Mouse (Mus musculus): ENCODE data around the gene Apmap. TPM values are rescaled to one million over a fixed set of nuclear protein-coding genes. Genes with fewer than 3 reads are reported as not detected.

The Apmap gene
- polyA plus RNA-seq, 1 experiment: 44.4 TPM

Other genes with a start within 250 kb of the Apmap start
- 3.3 and 3.5 TPM in 2 replicates for gene 3300002I08Rik, start 245.8 kb downstream of the Apmap start, polyA plus RNA-seq (2012; rRNA removed)
- 1.5 and 1.7 TPM in 2 replicates for gene Zfp442, start 157.1 kb downstream of the Apmap start, polyA plus RNA-seq (2012; rRNA removed)
- gene Zfp345, start 123.5 kb downstream of the Apmap start, polyA plus RNA-seq (2012; rRNA removed): 0.04 and 0.06 TPM in 2 replicates
- gene Cst7, start 38.2 kb downstream of the Apmap start, polyA plus RNA-seq (2012; rRNA removed): 0.48 and 0.71 TPM in 2 replicates
- gene Acss1, start 59.9 kb upstream of the Apmap start, polyA plus RNA-seq (2012; rRNA removed): 9.2 and 9.7 TPM in 2 replicates
- gene Vsx1, start 80.8 kb upstream of the Apmap start, polyA plus RNA-seq (2012; rRNA removed): not detected in 2 replicates
- gene Entpd6, start 140.5 kb upstream of the Apmap start, polyA plus RNA-seq (2012; rRNA removed): 38.4 and 46.2 TPM in 2 replicates
- 290 and 354 TPM in 2 replicates for gene Pygb, start 178.2 kb upstream of the Apmap start, polyA plus RNA-seq (2012; rRNA removed)